Mouse (Mus musculus) layer of hippocampus, adult 2 months (tissue): ENCODE results near the gene Gm8279. TPM values are rescaled to one million over a fixed set of nuclear protein-coding genes. Genes with fewer than 3 reads are reported as not detected.
"Not testable (repeated sequence)": the region's sequence is repeated elsewhere in the genome, so short reads cannot be mapped to it uniquely, and the experiment has no call there.

Experiments
- DNase-seq, 2 experiments: peaks; one replicate each; pipeline ENCODE4 v3.0.0; 2022; ENCODE audit warnings: low spot score in 2 of 2
- H3K27ac ChIP-seq: fragments of 200-600 bp; 2 replicates; pipeline ENCODE4 v1.8.1; 2022
- H3K4me3 ChIP-seq: fragments of 200-600 bp; 2 replicates; pipeline ENCODE4 v1.8.1; 2022; ENCODE audit warnings: mild to moderate bottlenecking
- long read RNA-seq, 2 experiments: library from polyadenylated mRNA; stranded (forward); transcript quantifications; one replicate each; pipeline ENCODE4 v2.0.0; 2021; ENCODE audit warnings: borderline mapping rate in 2 of 2
- total RNA-seq, 2 experiments: library from RNA; stranded (reverse); gene quantifications; 2 replicates each; pipeline ENCODE4 v1.2.3; 2021

Gm8279 gene
- not detected for total RNA-seq
- long read RNA-seq, experiment 1: 0 reads
- long read RNA-seq, experiment 2: 0 reads

DNA sequence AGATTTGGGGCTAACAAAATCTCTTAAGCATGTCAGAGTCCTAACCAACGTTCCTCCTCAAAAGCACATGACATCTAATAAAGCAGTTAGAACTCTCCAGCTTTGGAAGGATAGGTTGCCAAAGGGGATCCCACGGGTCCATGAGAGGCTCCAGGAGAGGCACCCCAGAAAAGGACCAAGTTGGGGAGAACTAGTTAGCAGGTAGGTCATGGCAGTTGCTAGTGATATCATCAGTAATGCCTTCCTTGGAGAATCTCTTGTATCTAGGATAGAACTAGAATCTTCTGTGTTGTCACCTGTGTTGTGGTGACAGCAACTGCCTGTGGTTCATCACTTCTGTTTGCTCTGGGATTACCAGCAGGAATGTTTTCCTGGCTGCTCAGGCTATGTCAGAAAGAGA is at the start of gene Gm8279:
Gene Gm8279, plus strand, starts transcription at position 301 of the 400 bp plus-strand sequence.
- H3K4me3 ChIP-seq, H3K27ac ChIP-seq, DNase-seq: not testable (repeated sequence)

- DNase-seq, H3K4me3 ChIP-seq, H3K27ac ChIP-seq: not testable (repeated sequence)
These were observed 32.9 kb downstream of the Gm8279 start, which contains the start of gene Gm3317 for GRCm38 (mm10) chr14:5164235-5164634. Gene Gm3317 (plus strand): TSS chr14:5164535.

DNA sequence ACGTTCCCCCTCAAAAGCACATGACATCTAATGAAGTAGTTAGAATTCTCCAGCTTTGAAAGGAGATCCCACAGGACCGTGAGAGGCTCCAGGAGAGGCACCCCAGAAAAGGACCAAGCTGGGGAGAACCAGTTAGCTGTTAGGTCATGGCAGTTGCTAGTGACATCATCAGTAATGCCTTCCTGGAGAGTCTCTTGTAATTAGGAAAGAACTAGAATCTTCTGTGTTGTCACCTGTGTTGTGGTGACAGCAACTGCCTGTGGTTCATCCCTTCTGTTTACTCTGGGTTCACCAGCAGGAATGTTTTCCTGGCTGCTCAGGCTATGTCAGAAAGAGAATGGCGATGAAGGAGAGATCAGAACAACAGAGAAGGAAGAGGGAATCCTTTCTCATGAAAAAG is 54.2 kb downstream of the Gm8279 start, which contains the start of gene Gm8271:
Gene Gm8271, plus strand, starts transcription at position 301 of the 400 bp plus-strand sequence.
- not testable (repeated sequence) for DNase-seq, H3K27ac ChIP-seq, H3K4me3 ChIP-seq

Other genes starting within 250 kb of the Gm8279 start
- gene Gm3278, start 239.1 kb upstream of the Gm8279 start, total RNA-seq: not detected
- gene Gm8297, start 147.6 kb upstream of the Gm8279 start, total RNA-seq: not detected
- not detected for gene Gm3298, start 115.6 kb upstream of the Gm8279 start, total RNA-seq
- gene 4930555G01Rik, start 80.9 kb upstream of the Gm8279 start, total RNA-seq: not detected
- gene Gm8281, start 60.5 kb upstream of the Gm8279 start, total RNA-seq: 1 to 10 TPM; 1.2 to 1.9 TPM
- gene Gm3317, start 33.0 kb downstream of the Gm8279 start, total RNA-seq: not detected
- not detected for gene Gm8271, start 54.3 kb downstream of the Gm8279 start, total RNA-seq
- not detected for gene Gm3526, start 129.1 kb downstream of the Gm8279 start, total RNA-seq
- gene Gm3542, start 203.4 kb downstream of the Gm8279 start, total RNA-seq: not detected